ENCODE assay signal across 16 mouse cellular contexts in genomic region chr12:112763176-112763575, GRCm38 (mm10). TPM values are rescaled to one million over a fixed set of nuclear protein-coding genes. Genes with fewer than 3 reads are reported as not detected.
"Had no signal": no experiment of that assay in that cellular context is flagged by ENCODE, and none has a peak within 500 bp of the region (broad histone marks: within the 10 kb centered on the region; RNA-seq: fewer than 3 reads in every experiment).

No protein-coding gene starts in this region.

- H3K4me3 ChIP-seq: kidney, embryonic 15.5 days; left cerebral cortex, adult 2 months; limb, embryonic 12.5 days; liver, embryonic 13.5 days; lung, embryonic 15.5 days; midbrain, embryonic 12.5 days; neural tube, embryonic 13.5 days had no signal

- H3K27ac ChIP-seq: kidney, embryonic 15.5 days; left cerebral cortex, adult 2 months; limb, embryonic 12.5 days; liver, embryonic 13.5 days; lung, embryonic 15.5 days; midbrain, embryonic 12.5 days; neural tube, embryonic 13.5 days had no signal

- H3K36me3 ChIP-seq: kidney, embryonic 15.5 days; limb, embryonic 12.5 days; liver, embryonic 13.5 days; lung, embryonic 15.5 days; midbrain, embryonic 12.5 days; neural tube, embryonic 13.5 days had no signal

- DNase-seq: kidney, adult 2 months; kidney, postnatal 14 days; liver; liver, embryonic 13.5 days; liver, postnatal 0 days; lung, postnatal 14 days; retina, postnatal 1 day; right cerebral cortex, postnatal 4 days; thymus, adult 18-20 months had no signal

RNA-seq across cellular contexts. Expression of gene Ahnak2, which starts 39.3 kb away (rescaled TPM):
- total RNA-seq: megakaryocyte-erythroid progenitor cell, adult 5-6 weeks had no signal
